Mouse (Mus musculus): ENCODE measurements at regions not wholly inside any gene's neighbourhood (a gene's known extent, or its start where the extent isn't known, plus 50 kb on each side); places are given as distances from the start of the nearest gene placed in this dataset.

DNA sequence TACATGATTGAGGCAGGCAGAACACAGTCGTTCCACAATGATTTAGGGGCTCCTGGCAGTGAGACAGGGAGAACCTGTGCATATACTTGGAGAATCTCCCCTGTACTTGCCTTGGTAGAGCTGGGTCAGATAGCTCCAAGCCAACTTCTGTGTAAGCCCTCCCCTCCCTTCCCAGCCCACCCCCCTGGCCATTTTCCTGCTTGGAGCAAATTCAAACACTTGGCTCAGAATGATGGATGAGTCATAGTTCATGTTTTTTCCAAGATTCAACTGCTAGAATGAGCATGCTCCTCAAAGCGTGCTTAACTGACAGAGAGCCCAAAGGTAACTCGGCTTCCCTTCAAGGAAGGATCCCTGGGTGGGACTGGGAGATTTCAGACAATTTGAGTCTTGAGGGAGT lies 194.1 kb upstream of the Camk1g start:
- TF ChIP-seq CTCF (IDR thresholded peaks at IDR 0.05; ENCODE audit: borderline replicate concordance, insufficient read depth, low read depth, low read length) = no peak
- TF ChIP-seq POLR2A (IDR thresholded peaks at IDR 0.05; ENCODE audit: borderline replicate concordance, insufficient read depth, low read length) = no peak
